Mouse (Mus musculus) left cerebral cortex, postnatal 4 days (tissue): ENCODE measurements at regions not wholly inside any gene's neighbourhood (a gene's known extent, or its start where the extent isn't known, plus 50 kb on each side); places are given as distances from the start of the nearest gene placed in this dataset.
A peak's percentile ranks its signal among the peaks of the same experiment; 100 is the strongest.
"Not testable (repeated sequence)": the region's sequence is repeated elsewhere in the genome, so short reads cannot be mapped to it uniquely, and the experiment has no call there.

Experiments
- DNase-seq: peaks from one replicate; pipeline ENCODE4 v3.0.0-alpha.2; 2022
- intact Hi-C: fragments of 180-260 bp; cut with DNase I; formaldehyde crosslinking; loops from one replicate; pipeline ENCODE4 v1.15.1; 2025

DNA sequence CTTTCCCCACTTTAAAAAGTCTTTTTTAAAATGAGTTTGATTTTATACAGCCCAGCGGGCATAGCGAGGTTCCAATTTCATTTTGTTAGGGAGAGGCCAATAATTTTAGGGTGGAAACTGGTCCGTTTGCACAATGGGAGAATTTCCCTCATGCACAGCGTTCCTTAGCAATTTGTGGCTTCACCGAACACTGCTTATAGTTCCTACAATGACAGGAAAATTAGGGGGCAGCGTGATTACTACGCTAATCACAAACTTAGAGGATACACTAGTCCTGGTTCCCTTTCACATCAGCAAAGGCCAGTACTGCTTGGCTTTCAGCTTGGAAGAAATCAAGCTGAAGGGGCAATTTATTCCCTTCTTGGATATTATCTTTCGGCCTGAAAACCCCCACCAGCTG is 745.1 kb upstream of the Gm19410 start:
- DNase-seq: no peak
- intact Hi-C loops: no loop called here

- DNase-seq: no peak
- intact Hi-C loops: no loop called here
Measured at GRCm38 (mm10) chr8:35022649-35023048, 742.9 kb upstream of the Gm19410 start.

- intact Hi-C loops: no loop called here
Measured at GRCm38 (mm10) chr8:35047798-35048197, 717.8 kb upstream of the Gm19410 start.

DNA sequence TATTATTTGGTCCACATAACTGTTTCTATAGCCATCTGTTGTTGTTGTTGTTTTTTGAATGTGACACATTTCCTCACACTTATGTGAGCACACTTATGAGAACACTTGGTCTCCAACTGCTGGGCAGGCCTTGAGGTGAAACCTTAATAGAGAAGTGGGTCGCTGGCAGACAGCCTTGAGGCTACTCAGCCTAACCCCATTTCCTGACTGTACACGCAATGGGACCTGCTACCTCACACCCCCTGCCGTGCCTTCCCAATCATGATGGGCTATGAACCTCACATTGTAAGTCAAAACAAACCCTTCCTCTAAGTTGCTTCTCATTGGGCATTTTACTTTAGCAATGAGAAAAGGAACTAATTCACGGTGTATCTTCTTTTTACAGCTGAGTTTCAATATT is 712.1 kb upstream of the Gm19410 start:
- DNase-seq: no peak
- intact Hi-C loops: no loop called here

More at GRCm38 (mm10) chr8:35047798-35048197, 717.8 kb upstream of the Gm19410 start:
- DNase-seq: no peak

- intact Hi-C loops: no loop called here
Measured at GRCm38 (mm10) chr8:35061048-35061447, 704.5 kb upstream of the Gm19410 start.

DNA sequence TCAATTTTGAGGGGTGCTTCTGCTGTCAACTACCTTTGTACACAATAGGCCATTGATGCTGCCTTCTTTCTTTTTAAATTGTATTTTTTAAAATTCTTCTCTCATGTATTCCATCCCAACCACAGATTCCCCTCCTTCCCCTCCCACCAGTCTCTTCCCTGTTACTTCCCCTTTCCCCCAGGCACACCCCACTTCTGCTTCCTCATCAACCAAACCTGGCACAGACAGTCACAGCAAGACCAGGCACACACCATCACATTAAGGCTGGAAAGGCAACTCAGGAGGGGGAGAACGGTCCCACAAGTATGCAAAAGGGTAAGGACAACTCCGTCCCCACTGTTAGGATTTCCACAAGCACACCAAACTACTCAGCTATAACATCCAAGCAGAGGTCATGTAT is 697.4 kb upstream of the Gm19410 start:
- no peak for DNase-seq
- intact Hi-C loops: no loop called here

More at GRCm38 (mm10) chr8:35061048-35061447, 704.5 kb upstream of the Gm19410 start:
- no peak for DNase-seq

GRCm38 (mm10) chr8:35070246-35070989 is 695.2 kb upstream of the Gm19410 start:
- intact Hi-C loops: no loop called here
- peak; percentile 14 for DNase-seq

DNA sequence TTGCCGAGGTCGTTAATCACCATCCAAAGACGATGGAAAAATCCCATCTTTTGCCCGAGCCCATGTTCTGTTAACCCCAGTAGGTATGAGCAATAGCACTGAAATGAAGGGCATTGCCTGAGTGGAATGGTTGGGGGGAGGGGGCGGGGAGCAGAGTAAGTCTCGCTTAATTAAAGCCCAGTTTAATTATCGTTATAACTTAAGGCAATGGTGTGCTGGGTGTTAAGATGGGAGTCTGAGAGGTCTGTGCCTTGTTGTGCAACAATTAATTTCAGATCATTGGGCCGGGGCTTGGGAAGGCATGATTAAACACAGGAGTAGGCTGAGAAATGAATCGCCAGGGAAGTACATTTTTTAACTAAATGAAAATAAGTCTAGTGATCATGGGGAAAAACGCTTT is 689.6 kb upstream of the Gm19410 start:
- intact Hi-C loops: no loop called here
- DNase-seq: no peak

DNA sequence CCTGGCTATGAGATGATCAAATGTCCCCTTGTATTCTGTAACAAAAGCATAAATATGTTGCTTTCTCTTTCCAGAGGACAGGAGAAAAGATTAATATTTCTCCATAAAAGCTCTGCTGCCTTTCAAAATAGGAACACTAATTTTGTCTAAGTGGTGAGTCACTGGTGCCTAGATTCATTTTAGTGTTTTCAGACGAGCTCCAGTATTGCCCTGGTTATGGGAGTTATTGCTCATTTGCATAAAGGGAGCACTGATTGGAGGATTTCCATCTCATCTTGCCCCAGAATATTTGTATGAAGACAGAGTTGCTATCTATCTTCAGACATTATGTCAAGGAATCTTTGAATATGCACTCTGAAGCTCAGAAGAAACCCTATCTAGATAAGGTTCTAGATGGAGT is 682.4 kb upstream of the Gm19410 start:
- no peak for DNase-seq
- intact Hi-C loops: no loop called here

DNA sequence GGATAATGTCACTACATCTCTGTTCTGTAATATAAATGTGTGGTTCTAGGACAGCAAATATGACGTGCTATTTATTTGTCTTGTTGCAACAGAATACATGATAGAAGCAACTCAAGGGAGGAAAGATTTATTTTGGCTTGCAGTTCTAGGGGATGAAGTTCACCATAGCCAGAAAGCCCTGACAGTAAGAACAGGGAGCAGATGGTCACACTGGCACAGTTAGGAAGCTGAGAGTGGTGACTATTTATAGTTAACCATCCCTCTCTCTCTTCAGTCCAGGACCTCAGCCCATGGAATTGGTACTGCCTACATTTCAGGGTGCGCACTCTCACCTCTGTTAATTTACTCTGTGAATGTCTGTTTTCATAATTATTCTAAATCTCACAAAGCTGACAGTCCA is 678.5 kb upstream of the Gm19410 start:
- no peak for DNase-seq
- intact Hi-C loops: no loop called here

- intact Hi-C loops: no loop called here
- DNase-seq: no peak
Measured at GRCm38 (mm10) chr8:35088380-35089244, 677.0 kb upstream of the Gm19410 start.

- no peak for DNase-seq
- intact Hi-C loops: no loop called here
Measured at GRCm38 (mm10) chr8:35089519-35089918, 676.1 kb upstream of the Gm19410 start.

DNA sequence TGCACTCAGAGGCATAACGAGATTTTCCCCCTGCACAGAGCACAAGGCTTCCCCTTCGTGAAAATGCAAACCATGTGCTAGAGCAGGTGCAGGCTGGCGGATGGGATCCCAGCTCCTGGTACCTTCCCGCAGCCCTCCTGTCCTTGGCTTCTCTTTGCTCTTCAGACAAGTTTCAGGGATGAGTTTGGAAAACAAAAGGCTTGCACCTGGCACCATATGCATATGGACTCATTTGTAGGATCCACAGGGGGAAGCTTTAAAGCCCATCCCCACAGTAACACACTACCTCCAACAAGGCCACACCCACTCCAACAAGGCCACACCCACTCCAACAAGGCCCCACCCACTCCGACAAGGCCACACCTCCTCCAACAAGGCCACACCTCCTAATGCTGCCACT is 663.9 kb upstream of the Gm19410 start:
- DNase-seq: no peak
- intact Hi-C loops: no loop called here

GRCm38 (mm10) chr8:35102102-35102501 is 663.5 kb upstream of the Gm19410 start:
- DNase-seq, intact Hi-C loops: not testable (repeated sequence)

- intact Hi-C loops, DNase-seq: not testable (repeated sequence)
Measured at GRCm38 (mm10) chr8:35104465-35104876, 661.1 kb upstream of the Gm19410 start.

DNA sequence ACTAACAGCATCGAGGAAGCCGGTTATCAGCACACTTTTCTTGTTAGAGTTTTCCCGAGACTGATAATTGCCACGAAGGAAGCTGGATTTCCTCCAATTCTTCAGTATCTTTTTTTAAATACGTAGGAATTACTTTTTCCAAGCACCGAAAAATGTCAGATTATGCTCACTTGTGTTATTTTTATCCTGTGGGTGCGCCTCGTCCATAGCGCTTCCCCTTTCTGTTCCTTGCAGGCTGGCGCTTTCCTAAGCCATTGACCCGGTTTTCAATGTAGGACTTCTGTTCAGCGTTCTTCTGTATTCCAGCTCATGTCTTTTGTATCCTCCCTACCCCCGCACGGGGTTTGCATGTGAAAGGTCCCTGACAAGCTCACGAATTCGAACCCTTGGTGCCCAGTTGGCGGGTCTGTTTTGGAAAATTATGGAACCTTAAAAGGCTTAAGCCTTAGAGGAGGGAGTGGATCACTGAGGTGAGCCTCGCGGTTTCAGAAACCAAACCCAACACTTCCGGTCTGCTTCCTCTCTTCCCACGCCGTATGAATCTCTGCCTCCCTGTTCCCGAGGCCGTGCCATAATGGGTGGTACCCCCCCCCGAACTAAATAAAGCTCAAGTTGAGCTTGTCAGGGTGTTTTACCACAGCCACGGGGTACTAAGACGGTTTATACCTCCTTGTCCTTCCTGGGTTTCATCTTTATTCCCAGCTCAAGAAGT is 655.9 kb upstream of the Gm19410 start:
- intact Hi-C loops: no loop called here
- DNase-seq: no peak

GRCm38 (mm10) chr8:35110286-35110685 is 655.3 kb upstream of the Gm19410 start:
- intact Hi-C loops: no loop called here
- DNase-seq: no peak

DNA sequence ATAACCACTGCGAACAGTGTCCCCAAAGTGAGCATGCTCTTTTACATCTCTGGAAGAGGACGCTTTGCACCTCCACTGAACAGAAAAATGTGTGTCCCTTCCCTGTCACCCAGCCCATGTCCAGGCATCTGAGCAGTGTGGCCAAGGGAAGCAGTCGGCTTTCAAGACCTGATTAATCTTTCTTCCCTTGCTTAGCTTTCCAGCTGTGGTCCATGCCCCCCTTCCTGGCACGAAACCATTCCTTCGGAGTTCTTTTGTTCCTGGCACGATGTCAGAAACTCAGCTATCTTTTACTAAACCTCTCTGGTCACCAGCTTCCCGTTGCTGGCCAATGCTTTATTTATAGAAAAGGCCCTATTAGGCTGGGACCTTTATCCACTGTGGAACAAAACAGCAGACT is 654.5 kb upstream of the Gm19410 start:
- intact Hi-C loops: no loop called here
- no peak for DNase-seq

DNA sequence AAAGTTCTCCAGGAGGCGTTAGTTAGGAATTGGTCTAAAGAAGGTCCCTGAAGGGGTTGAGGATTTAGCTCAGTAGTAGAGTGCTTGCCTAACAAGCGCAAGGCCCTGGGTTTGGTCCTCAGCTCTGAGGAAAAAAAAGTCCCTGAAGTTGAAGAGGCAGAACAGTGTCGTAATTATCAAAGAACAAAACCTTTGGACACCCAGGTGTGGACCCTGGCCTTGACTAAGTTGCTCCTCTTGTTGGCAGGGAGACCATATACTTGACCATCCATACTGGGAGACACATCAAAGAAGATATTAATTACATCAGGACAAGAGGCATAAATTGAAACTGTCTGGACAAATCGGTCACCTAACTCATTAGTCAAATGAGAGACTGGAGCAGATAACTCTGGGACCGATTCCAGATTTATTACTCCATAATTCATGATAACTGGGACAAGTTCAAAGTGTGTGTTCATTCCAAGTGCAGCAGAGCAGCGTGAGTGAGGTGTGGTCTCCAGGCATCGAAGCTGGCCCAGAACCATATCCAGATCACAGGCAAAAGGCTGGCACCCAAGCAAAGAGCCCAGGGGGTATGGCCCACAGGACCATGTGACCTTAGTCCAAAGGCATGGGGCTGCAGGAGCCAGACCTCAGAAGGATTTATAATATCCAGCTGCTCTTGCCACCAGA is 652.9 kb upstream of the Gm19410 start:
- no peak for DNase-seq

DNA sequence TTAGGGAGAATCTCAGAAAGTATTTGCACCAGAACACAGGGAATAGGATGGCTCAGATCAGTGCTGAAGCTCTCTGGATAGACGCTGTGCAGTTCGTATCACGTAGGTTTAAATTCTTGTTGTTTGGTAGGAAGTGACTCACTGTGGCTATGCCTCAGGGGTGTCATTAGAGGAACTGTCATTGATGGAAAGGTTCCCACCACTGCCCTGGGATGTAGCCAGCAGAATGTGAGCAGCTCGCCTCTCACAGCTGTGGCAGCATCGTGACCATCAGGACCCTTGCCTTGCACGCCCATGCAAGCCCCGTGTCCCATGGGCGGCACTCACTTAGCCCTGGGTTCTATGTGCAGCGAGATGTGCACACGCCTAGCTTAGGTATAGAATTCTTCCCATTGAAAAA is 651.6 kb upstream of the Gm19410 start:
- no peak for DNase-seq
- intact Hi-C loops: no loop called here

More for the DNA sequence above, 652.9 kb upstream of the Gm19410 start:
- intact Hi-C loops: no loop called here

GRCm38 (mm10) chr8:35120612-35121011 is 645.0 kb upstream of the Gm19410 start:
- DNase-seq: no peak
- intact Hi-C loops: no loop called here
